ENCODE assay signal across 9 mouse cellular contexts in the genomic region with DNA sequence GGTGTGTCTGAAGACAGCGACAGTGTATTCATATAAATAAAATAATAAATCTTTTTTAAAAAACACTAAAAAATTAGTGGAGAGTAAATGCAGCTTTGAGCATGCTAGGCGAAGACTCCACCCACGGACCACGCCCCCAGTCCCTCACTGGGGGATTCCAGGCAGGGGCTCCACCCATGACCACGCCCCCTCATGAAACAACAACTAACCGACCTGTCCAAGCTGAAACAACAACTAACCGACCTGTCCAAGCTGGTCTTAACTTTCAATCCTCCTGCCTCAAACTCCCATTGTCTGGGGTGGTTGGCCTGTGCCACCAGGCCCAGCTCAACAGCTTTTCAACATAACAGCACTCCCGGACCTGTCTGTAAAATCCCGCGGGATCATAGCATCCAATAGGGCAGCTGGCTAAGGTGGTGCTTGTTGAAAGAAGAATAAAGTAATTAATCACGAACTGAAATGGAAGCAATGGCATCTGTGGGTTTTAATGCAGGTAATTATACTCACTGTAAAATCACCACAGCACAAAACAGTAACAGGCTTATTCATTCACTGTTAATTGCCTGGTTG. TPM values are rescaled to one million over a fixed set of nuclear protein-coding genes. Genes with fewer than 3 reads are reported as not detected.
A peak's percentile ranks its signal among the peaks of the same experiment; 100 is the strongest.
DNase-seq lines count a peak whose midpoint lies in the region; ATAC-seq lines count a peak whose summit lies in the region.
"Had no signal": no experiment of that assay in that cellular context is flagged by ENCODE, and none has a peak within 500 bp of the region (broad histone marks: within the 10 kb centered on the region; RNA-seq: fewer than 3 reads in every experiment).

No protein-coding gene starts in this region.

- H3K4me3 ChIP-seq in neural tube, embryonic 12.5 days = no peak overlapping the region
- peak overlapping the region; percentile 52 for H3K4me3 ChIP-seq in erythroblast, embryonic 14.5 days (replicated peaks)
- no peak overlapping the region for H3K4me3 ChIP-seq in limb, embryonic 13.5 days
- H3K4me3 ChIP-seq in stomach, embryonic 16.5 days (replicated peaks; ENCODE audit: low read length) = no peak overlapping the region
- H3K4me3 ChIP-seq: heart, embryonic 15.5 days had no signal

- H3K4me2 ChIP-seq in neural tube, embryonic 12.5 days (replicated peaks) = 0 out of 2 replicates have a peak overlapping the region, but pooled peaks have one; percentile 3
- H3K4me2 ChIP-seq in limb, embryonic 13.5 days (replicated peaks) = peak overlapping the region; percentile 11; the same call in 1 of the 2 replicates
- peak overlapping the region; percentile 19; the same call in 1 of the 2 replicates for H3K4me2 ChIP-seq in stomach, embryonic 16.5 days (ENCODE audit: low read depth, low read length)
- H3K4me2 ChIP-seq: heart, embryonic 15.5 days had no signal

- H3K9me3 ChIP-seq in neural tube, embryonic 12.5 days = no peaks in the 10 kb centered on the region
- no peaks in the 10 kb centered on the region for H3K9me3 ChIP-seq in erythroblast, embryonic 14.5 days (ENCODE audit: control insufficient read depth, low read length)
- no peaks in the 10 kb centered on the region for H3K9me3 ChIP-seq in limb, embryonic 13.5 days
- no peaks in the 10 kb centered on the region for H3K9me3 ChIP-seq in stomach, embryonic 16.5 days (replicated peaks; ENCODE audit: control insufficient read depth, low read length)
- H3K9me3 ChIP-seq: heart, embryonic 15.5 days had no signal

- peaks cover 22% of the 10 kb centered on the region for H3K4me1 ChIP-seq in neural tube, embryonic 12.5 days
- peaks cover 86% of the 10 kb centered on the region for H3K4me1 ChIP-seq in erythroblast, embryonic 14.5 days (ENCODE audit: control insufficient read depth)
- 0 out of 2 replicates have a peak, but pooled peaks cover 4% of the 10 kb centered on the region for H3K4me1 ChIP-seq in limb, embryonic 13.5 days
- peaks cover 6% of the 10 kb centered on the region for H3K4me1 ChIP-seq in stomach, embryonic 16.5 days (ENCODE audit: control insufficient read depth, insufficient read depth, low read length)

- ATAC-seq in neural tube, embryonic 12.5 days (ENCODE audit: low FRiP score, low read depth) = no peak
- ATAC-seq in limb, embryonic 13.5 days (ENCODE audit: low FRiP score, low read depth) = no peak; the same call in 1 of the 2 replicates
- ATAC-seq in stomach, embryonic 16.5 days (ENCODE audit: insufficient read depth, low FRiP score) = no peak

- no peak overlapping the region for H3K9ac ChIP-seq in neural tube, embryonic 12.5 days
- H3K9ac ChIP-seq in limb, embryonic 13.5 days = no peak overlapping the region
- H3K9ac ChIP-seq in stomach, embryonic 16.5 days (ENCODE audit: low read length) = no peak overlapping the region
- H3K9ac ChIP-seq: heart, embryonic 15.5 days had no signal

- 0 out of 2 replicates have a peak, but pooled peaks cover under 1% of the 10 kb centered on the region for H3K27me3 ChIP-seq in neural tube, embryonic 12.5 days (replicated peaks)
- H3K27me3 ChIP-seq in erythroblast, embryonic 14.5 days (ENCODE audit: control insufficient read depth) = no peaks in the 10 kb centered on the region
- 0 out of 2 replicates have a peak, but pooled peaks cover 4% of the 10 kb centered on the region for H3K27me3 ChIP-seq in limb, embryonic 13.5 days
- H3K27me3 ChIP-seq in stomach, embryonic 16.5 days (ENCODE audit: control insufficient read depth, insufficient read depth, low read length) = no peaks in the 10 kb centered on the region
- H3K27me3 ChIP-seq: heart, embryonic 15.5 days had no signal

- no peaks in the 10 kb centered on the region for H3K36me3 ChIP-seq in neural tube, embryonic 12.5 days
- H3K36me3 ChIP-seq in erythroblast, embryonic 14.5 days (ENCODE audit: control insufficient read depth) = peaks cover 87% of the 10 kb centered on the region
- H3K36me3 ChIP-seq in limb, embryonic 13.5 days = no peaks in the 10 kb centered on the region
- no peaks in the 10 kb centered on the region for H3K36me3 ChIP-seq in stomach, embryonic 16.5 days (ENCODE audit: control insufficient read depth, insufficient read depth, low read length)
- H3K36me3 ChIP-seq: heart, embryonic 15.5 days had no signal

- H3K27ac ChIP-seq in neural tube, embryonic 12.5 days = no peak overlapping the region
- no peak overlapping the region for H3K27ac ChIP-seq in limb, embryonic 13.5 days
- H3K27ac ChIP-seq in stomach, embryonic 16.5 days (ENCODE audit: low read length) = peak overlapping the region; percentile 51

- WGBS in neural tube, embryonic 12.5 days = 38% methylated on average over 11 of the region's 11 CpGs
- 26% methylated on average over 11 of the region's 11 CpGs for WGBS in limb, embryonic 13.5 days
- WGBS in stomach, embryonic 16.5 days = 33% methylated on average over 11 of the region's 11 CpGs

- no peak for DNase-seq in neural tube, embryonic 10.5 days (ENCODE audit: extremely low spot score, low spot score)
- DNase-seq in ovary, adult 18-20 months (ENCODE audit: low spot score) = no peak
- no peak for DNase-seq in ovary, postnatal 14 days (ENCODE audit: low spot score)
- DNase-seq: thymus, postnatal 25 days had no signal

RNA-seq across cellular contexts. Expression of gene Rfx2, which starts 12.7 kb away (rescaled TPM):
- polyA plus RNA-seq in neural tube, embryonic 12.5 days (2016; fragmentation: Nextera tagmentation; extraction: Ambion mirVana) = 4.9 and 6.0 TPM in 2 replicates
- polyA plus RNA-seq in erythroblast, embryonic 14.5 days (2012) = 26.9 and 29.2 TPM in 2 replicates
- 4.5 and 4.9 TPM in 2 replicates for polyA plus RNA-seq in limb, embryonic 13.5 days (2015; fragmentation: Nextera tagmentation; extraction: Ambion mirVana)
- polyA plus RNA-seq in stomach, embryonic 16.5 days (2015; fragmentation: Nextera tagmentation; extraction: Ambion mirVana) = 5.5 and 6.5 TPM in 2 replicates

RNA-seq across cellular contexts. Expression of gene Prr22, which starts 48.1 kb away (rescaled TPM):
- 1.6 and 1.8 TPM in 2 replicates for polyA plus RNA-seq in neural tube, embryonic 12.5 days (2016; fragmentation: Nextera tagmentation; extraction: Ambion mirVana)
- polyA plus RNA-seq in erythroblast, embryonic 14.5 days (2012) = 0.66 and 0.78 TPM in 2 replicates
- 1.4 and 1.5 TPM in 2 replicates for polyA plus RNA-seq in limb, embryonic 13.5 days (2015; fragmentation: Nextera tagmentation; extraction: Ambion mirVana)
- 1.0 and 1.1 TPM in 2 replicates for polyA plus RNA-seq in stomach, embryonic 16.5 days (2015; fragmentation: Nextera tagmentation; extraction: Ambion mirVana)

RNA-seq across cellular contexts. Expression of gene Dus3l, which starts 53.6 kb away (rescaled TPM):
- polyA plus RNA-seq in neural tube, embryonic 12.5 days (2016; fragmentation: Nextera tagmentation; extraction: Ambion mirVana) = 49.3 and 54.3 TPM in 2 replicates
- polyA plus RNA-seq in erythroblast, embryonic 14.5 days (2012) = 2.7 and 3.2 TPM in 2 replicates
- polyA plus RNA-seq in limb, embryonic 13.5 days (2015; fragmentation: Nextera tagmentation; extraction: Ambion mirVana) = 47.7 and 50.5 TPM in 2 replicates
- polyA plus RNA-seq in stomach, embryonic 16.5 days (2015; fragmentation: Nextera tagmentation; extraction: Ambion mirVana) = 40.5 and 41.9 TPM in 2 replicates

RNA-seq across cellular contexts. Expression of gene Acsbg2, which starts 56.1 kb away (rescaled TPM):
- not detected in 2 replicates for polyA plus RNA-seq in neural tube, embryonic 12.5 days (2016; fragmentation: Nextera tagmentation; extraction: Ambion mirVana)
- not detected in 2 replicates for polyA plus RNA-seq in erythroblast, embryonic 14.5 days (2012)
- not detected in 2 replicates for polyA plus RNA-seq in limb, embryonic 13.5 days (2015; fragmentation: Nextera tagmentation; extraction: Ambion mirVana)
- not detected in 2 replicates for polyA plus RNA-seq in stomach, embryonic 16.5 days (2015; fragmentation: Nextera tagmentation; extraction: Ambion mirVana)
- polyA plus RNA-seq: heart, embryonic 15.5 days had no signal

RNA-seq across cellular contexts. Expression of gene 1700061G19Rik, which starts 57.1 kb away (rescaled TPM):
- 0.16 and 0.42 TPM in 2 replicates for polyA plus RNA-seq in neural tube, embryonic 12.5 days (2016; fragmentation: Nextera tagmentation; extraction: Ambion mirVana)
- not detected in 2 replicates for polyA plus RNA-seq in erythroblast, embryonic 14.5 days (2012)
- polyA plus RNA-seq in limb, embryonic 13.5 days (2015; fragmentation: Nextera tagmentation; extraction: Ambion mirVana) = 0.29 and 0.47 TPM in 2 replicates
- 0.45 and 0.60 TPM in 2 replicates for polyA plus RNA-seq in stomach, embryonic 16.5 days (2015; fragmentation: Nextera tagmentation; extraction: Ambion mirVana)
